Mouse (Mus musculus): ENCODE measurements around the gene Nek7.

GRCm38 (mm10) chr1:138643306-138643830, 23.4 kb upstream of the Nek7 start:
- TF ChIP-seq GATA1 (IDR thresholded peaks at IDR 0.05; ENCODE audit: borderline replicate concordance, low read length) (no peak), FLI1 (IDR thresholded peaks at IDR 0.05; ENCODE audit: low read length) (no peak)

Data from megakaryocyte, embryonic 14.5 days (primary cell).